Mouse (Mus musculus) frontal cortex, postnatal 25 days (tissue): ENCODE data around the gene Gm9972.

ENCODE experiments used
- DNase-seq, 2 experiments: peaks; one replicate each; pipeline ENCODE4 v3.0.0; 2022; ENCODE audit warnings: low spot score in 2 of 2

Gm9972 gene

GRCm38 (mm10) chr11:43035446-43035845, at the start of gene Gm9972:
Gene Gm9972 (plus strand): TSS chr11:43035746.
- no peak for DNase-seq

- DNase-seq, result peak in 1 of 2 experiments; percentile 18
These were observed 36.4 kb upstream of the Gm9972 start for GRCm38 (mm10) chr11:42999188-42999587.

- DNase-seq, result no peak
These were observed 23.6 kb upstream of the Gm9972 start for GRCm38 (mm10) chr11:43011941-43012340.

- DNase-seq, result no peak
These were observed 22.6 kb upstream of the Gm9972 start for GRCm38 (mm10) chr11:43012980-43013379.

- no peak for DNase-seq
These were observed 12.3 kb upstream of the Gm9972 start for GRCm38 (mm10) chr11:43023109-43023688.

- DNase-seq, result no peak
These were observed 5.7 kb upstream of the Gm9972 start for GRCm38 (mm10) chr11:43029813-43030212.

- no peak for DNase-seq
These were observed 3.4 kb upstream of the Gm9972 start for GRCm38 (mm10) chr11:43032141-43032540.

GRCm38 (mm10) chr11:43045871-43046548, 10.5 kb downstream of the Gm9972 start:
- no peak for DNase-seq

- no peak for DNase-seq
These were observed 13.8 kb downstream of the Gm9972 start for GRCm38 (mm10) chr11:43049363-43049762.

- no peak for DNase-seq
These were observed 19.4 kb downstream of the Gm9972 start for GRCm38 (mm10) chr11:43054972-43055371.

- no peak for DNase-seq
These were observed 24.0 kb downstream of the Gm9972 start for GRCm38 (mm10) chr11:43059437-43059970.

- DNase-seq, result no peak
These were observed 26.7 kb downstream of the Gm9972 start for GRCm38 (mm10) chr11:43062286-43062685.

- no peak for DNase-seq
These were observed 50.9 kb downstream of the Gm9972 start for GRCm38 (mm10) chr11:43086309-43087050.
